Mouse (Mus musculus) CH12.LX (cell line): Measurements from ENCODE around the gene Il1f8.

Experiments used
- CTCF ChIP-seq, 2 experiments: IDR thresholded peaks in 1 of 2; conservative IDR thresholded peaks in 1 of 2; 2 replicates each; pipeline ENCODE4 v1.5.1; 2011 to 2012; ENCODE audit warnings: low read depth in 2 of 2, low read length in 2 of 2, improper control_type of control experiment in 1 of 2, inconsistent platforms in 1 of 2, mild to moderate bottlenecking in 1 of 2, moderate library complexity in 1 of 2
- E2F4 ChIP-seq: IDR thresholded peaks from 2 replicates; pipeline ENCODE4 v1.6.1; 2011; ENCODE audit warnings: low read depth, low read length, improper control_type of control experiment; ENCODE audit not compliant: insufficient replicate concordance
- POLR2A ChIP-seq: IDR thresholded peaks from 2 replicates; pipeline ENCODE4 v1.6.1; 2011; ENCODE audit warnings: low read depth, mild to moderate bottlenecking, improper control_type of control experiment, low read length
- SMC3 ChIP-seq: IDR thresholded peaks from 2 replicates; pipeline ENCODE4 v1.6.1; 2011; ENCODE audit warnings: low read depth, low read length, improper control_type of control experiment
- TBP ChIP-seq: conservative IDR thresholded peaks from 2 replicates; pipeline ENCODE4 v1.6.1; 2011; ENCODE audit warnings: low read depth, low read length, improper control_type of control experiment
- TCF12 ChIP-seq: IDR thresholded peaks from 2 replicates; pipeline ENCODE4 v1.6.1; 2014; ENCODE audit warnings: low read depth, mild to moderate bottlenecking, inconsistent platforms, low read length, improper control_type of control experiment

- TF ChIP-seq TBP, result no peak
- no peak for TF ChIP-seq POLR2A
- TF ChIP-seq E2F4, result no peak
- no peak for TF ChIP-seq SMC3
- no peak for TF ChIP-seq CTCF (conservative IDR thresholded peaks at IDR 0.05 in 1 of 2, IDR thresholded peaks at IDR 0.05 in 1 of 2; ENCODE audit: low read depth in 2 of 2, low read length in 2 of 2)
- no peak for TF ChIP-seq TCF12
These were observed 43.9 kb upstream of the Il1f8 start for GRCm38 (mm10) chr2:24109085-24109484.
